Mouse (Mus musculus) G1E (cell line): ENCODE data around the gene Snx25. TPM values are rescaled to one million over a fixed set of nuclear protein-coding genes. Genes with fewer than 3 reads are reported as not detected.

ENCODE experiments used
- ATAC-seq: 2 replicates; pipeline ENCODE4 v1.8.0; 2016; ENCODE audit warnings: mild to moderate bottlenecking; ENCODE audit not compliant: insufficient number of reproducible peaks, poor library complexity, low FRiP score, severe bottlenecking; ENCODE audit errors: extremely low read depth
- DNase-seq: peaks from one replicate; pipeline ENCODE4 v3.0.0; 2012; ENCODE audit warnings: low spot score
- H3K27me3 ChIP-seq: 2 replicates; pipeline ENCODE4 v1.6.1; 2012; ENCODE audit warnings: mild to moderate bottlenecking, low read length, inconsistent platforms; ENCODE audit not compliant: insufficient read depth
- H3K36me3 ChIP-seq: replicated peaks from 2 replicates; pipeline ENCODE3; 2012; ENCODE audit warnings: mild to moderate bottlenecking, inconsistent platforms
- H3K4me1 ChIP-seq: 2 replicates; pipeline ENCODE4 v1.6.1; 2012; ENCODE audit warnings: low read depth, low read length, inconsistent platforms, mixed read lengths; ENCODE audit not compliant: insufficient read depth
- H3K4me3 ChIP-seq: 2 replicates; pipeline ENCODE4 v1.5.1; 2012; ENCODE audit warnings: low read depth, mild to moderate bottlenecking, inconsistent platforms, low read length, moderate library complexity, mixed read lengths
- H3K9me3 ChIP-seq: replicated peaks from 2 replicates; pipeline ENCODE4 v1.6.1; 2012; ENCODE audit warnings: inconsistent platforms
- CTCF ChIP-seq: IDR thresholded peaks from 2 replicates; pipeline ENCODE4 v1.5.1; 2012; ENCODE audit warnings: low read depth, low read length, inconsistent platforms, mixed read lengths
- GATA1 ChIP-seq: IDR thresholded peaks from 2 replicates; pipeline ENCODE4 v1.6.1; 2012; ENCODE audit warnings: borderline replicate concordance, low read length, inconsistent platforms, mixed read lengths
- GATA2 ChIP-seq: IDR thresholded peaks from 2 replicates; pipeline ENCODE4 v1.6.1; 2012; ENCODE audit warnings: low read depth, low read length, inconsistent platforms, borderline replicate concordance
- POLR2AphosphoS5 ChIP-seq: IDR thresholded peaks from 2 replicates; pipeline ENCODE4 v1.6.1; 2012; ENCODE audit warnings: low read depth, low read length, inconsistent platforms; ENCODE audit not compliant: insufficient replicate concordance
- TAL1 ChIP-seq: conservative IDR thresholded peaks from 2 replicates; pipeline ENCODE4 v1.6.1; 2012; ENCODE audit warnings: low read depth, low read length, inconsistent platforms, mixed read lengths
- polyA plus RNA-seq: library from polyadenylated mRNA; stranded (reverse); fragments of >175 nt; gene quantifications from 2 replicates; pipeline ENCODE4 v1.2.3, GENCODE M21; 2012
- total RNA-seq, 2 experiments: library from RNA; stranded (forward) in 1 of 2; stranded (reverse) in 1 of 2; fragments of 200-1000 nt in 1 of 2; fragments of >200 nt in 1 of 2; fragmentation: Nextera tagmentation in 1 of 2; gene quantifications; 2 replicates each; pipeline ENCODE4 v1.2.3; 2014 to 2017

The Snx25 gene
- total and polyA plus RNA-seq, 3 experiments, result 13.3 to 38.8 (median 17.4) TPM

GRCm38 (mm10) chr8:46173651-46174050 lies 21.7 kb upstream of the Snx25 start:
- ATAC-seq (no peak), DNase-seq (no peak)
- Histone ChIP-seq H3K27me3 (no peaks in the 10 kb centered on the region), H3K4me1 (peaks cover 15% of the 10 kb centered on the region), H3K4me3 (no peak overlapping the region), H3K9me3 (no peaks in the 10 kb centered on the region), H3K36me3 (peaks cover 48% of the 10 kb centered on the region)
- TF ChIP-seq CTCF, result no peak
- no peak for TF ChIP-seq POLR2AphosphoS5
- no peak for TF ChIP-seq TAL1
- no peak for TF ChIP-seq GATA2
- TF ChIP-seq GATA1, result no peak

- Histone ChIP-seq H3K36me3 (peaks cover 28% of the 10 kb centered on the region), H3K27me3 (no peaks in the 10 kb centered on the region), H3K4me3 (peak overlapping the region; percentile 85), H3K4me1 (peaks cover 27% of the 10 kb centered on the region), H3K9me3 (peaks cover under 1% of the 10 kb centered on the region; the same call in 1 of the 2 replicates)
- TF ChIP-seq POLR2AphosphoS5 (no peak), TAL1 (no peak), CTCF (no peak), GATA1 (no peak), GATA2 (no peak)
- ATAC-seq, result no peak
- no peak for DNase-seq
These were observed 11.9 kb upstream of the Snx25 start for GRCm38 (mm10) chr8:46163870-46164190.

- Histone ChIP-seq H3K36me3 (peaks cover 23% of the 10 kb centered on the region), H3K9me3 (peaks cover 2% of the 10 kb centered on the region; the same call in 1 of the 2 replicates), H3K4me1 (peaks cover 25% of the 10 kb centered on the region), H3K27me3 (no peaks in the 10 kb centered on the region), H3K4me3 (peak overlapping the region; percentile 85)
- DNase-seq (peak; percentile 84), ATAC-seq (peak; percentile 94)
- TF ChIP-seq CTCF (no peak), POLR2AphosphoS5 (no peak), GATA1 (no peak), GATA2 (no peak), TAL1 (no peak)
These were observed 11.3 kb upstream of the Snx25 start for GRCm38 (mm10) chr8:46162953-46163869.

- TF ChIP-seq GATA2, result no peak
- no peak for TF ChIP-seq TAL1
- no peak for TF ChIP-seq GATA1
- no peak for TF ChIP-seq CTCF
- TF ChIP-seq POLR2AphosphoS5, result no peak
- H3K9me3 ChIP-seq, result no peaks in the 10 kb centered on the region
- H3K36me3 ChIP-seq, result peaks cover 3% of the 10 kb centered on the region
- H3K4me3 ChIP-seq, result peak overlapping the region; percentile 92; the same call in 1 of the 2 replicates
- peaks cover 34% of the 10 kb centered on the region for H3K4me1 ChIP-seq
- H3K27me3 ChIP-seq, result peaks cover 5% of the 10 kb centered on the region; the same call in 1 of the 2 replicates
- no peak for DNase-seq
- no peak for ATAC-seq
These were observed 1.1 kb upstream of the Snx25 start for GRCm38 (mm10) chr8:46153042-46153441.

DNA sequence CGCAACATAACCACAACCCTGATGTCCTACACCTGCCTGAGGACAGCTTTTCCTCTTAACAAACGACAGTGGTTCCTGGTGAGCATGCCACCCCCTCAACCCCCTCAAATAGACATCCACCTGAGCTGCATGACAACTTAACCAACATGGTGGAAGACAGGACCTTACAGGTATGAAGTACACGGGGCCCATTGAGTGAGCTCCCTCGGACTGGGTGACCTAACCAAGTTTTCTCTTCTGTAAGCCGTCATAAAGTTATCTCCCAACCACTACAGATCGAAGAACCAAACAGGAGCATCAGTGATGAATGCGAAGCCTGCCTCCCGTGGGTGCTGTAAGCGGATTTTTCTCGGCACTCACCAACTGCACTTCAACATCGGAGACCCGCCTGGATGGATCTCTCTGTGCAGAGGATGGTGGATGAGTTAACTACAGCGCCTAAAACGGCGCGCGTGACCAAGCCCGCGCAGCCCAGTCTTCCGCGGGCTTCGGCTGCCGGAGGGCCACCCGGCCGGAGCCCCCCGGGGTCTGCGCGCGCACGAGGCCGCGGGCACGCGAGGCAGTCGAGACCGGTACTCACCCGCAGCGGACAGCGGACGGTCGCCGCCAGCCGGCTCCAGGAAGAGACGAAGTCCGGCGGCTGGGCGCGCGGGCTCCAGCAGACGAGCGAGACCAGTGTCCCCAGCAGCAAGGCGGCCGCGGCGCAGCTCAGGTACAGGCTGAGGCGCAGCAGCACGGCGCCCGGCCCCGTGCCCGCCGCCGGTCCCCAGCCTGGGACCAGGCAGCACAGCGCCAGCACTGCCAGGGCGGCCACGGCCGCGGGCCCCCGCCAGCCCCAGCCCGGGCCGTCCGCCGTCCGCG lies 527 bp downstream of the Snx25 start, which contains the start of gene Cfap97:
TSS of gene Cfap97 (plus strand) at position 570 of the 861 bp plus-strand sequence.
- no peaks in the 10 kb centered on the region for H3K9me3 ChIP-seq
- ATAC-seq, result peak; percentile 45; the same call in 1 of the 2 replicates
- H3K27me3 ChIP-seq, result peaks cover 5% of the 10 kb centered on the region; the same call in 1 of the 2 replicates
- peak; percentile 45 for DNase-seq
- no peak for TF ChIP-seq POLR2AphosphoS5
- peaks cover 12% of the 10 kb centered on the region for H3K36me3 ChIP-seq
- peaks cover 41% of the 10 kb centered on the region for H3K4me1 ChIP-seq
- H3K4me3 ChIP-seq, result peak within 1 kb of the TSS; percentile 92

DNA sequence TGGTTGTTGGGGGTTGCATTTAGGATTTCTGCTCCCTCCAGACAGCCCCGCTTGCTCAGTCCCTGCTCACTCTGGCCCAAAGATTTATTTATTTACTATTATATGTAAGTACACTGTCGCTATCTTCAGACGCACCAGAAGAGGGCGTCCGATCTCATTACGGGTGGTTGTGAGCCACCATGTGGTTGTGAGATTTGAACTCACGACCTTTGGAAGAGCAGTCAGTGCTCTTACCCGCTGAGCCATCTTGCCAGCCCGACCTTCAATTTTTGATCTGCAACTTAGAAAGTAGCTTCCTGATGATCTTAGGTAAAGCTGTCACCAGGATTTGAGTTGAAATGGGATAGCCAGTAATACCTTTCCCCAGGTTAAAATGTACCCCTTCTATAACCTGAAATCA lies 2.2 kb downstream of the Snx25 start:
- H3K9me3 ChIP-seq, result no peaks in the 10 kb centered on the region
- peaks cover 14% of the 10 kb centered on the region for H3K36me3 ChIP-seq
- ATAC-seq (no peak), DNase-seq (no peak)
- TF ChIP-seq GATA1 (no peak), GATA2 (no peak), POLR2AphosphoS5 (no peak), CTCF (no peak), TAL1 (no peak)
- peaks cover 44% of the 10 kb centered on the region for H3K4me1 ChIP-seq
- peaks cover 5% of the 10 kb centered on the region; the same call in 1 of the 2 replicates for H3K27me3 ChIP-seq
- H3K4me3 ChIP-seq, result no peak overlapping the region
